Mouse (Mus musculus) kidney, postnatal 25 days (tissue): ENCODE data around the gene Adamts13.

ENCODE experiments used
- DNase-seq, 2 experiments: peaks; one replicate each; pipeline ENCODE4 v3.0.0; 2021; ENCODE audit warnings: mixed read lengths in 2 of 2

Adamts13 gene

DNA sequence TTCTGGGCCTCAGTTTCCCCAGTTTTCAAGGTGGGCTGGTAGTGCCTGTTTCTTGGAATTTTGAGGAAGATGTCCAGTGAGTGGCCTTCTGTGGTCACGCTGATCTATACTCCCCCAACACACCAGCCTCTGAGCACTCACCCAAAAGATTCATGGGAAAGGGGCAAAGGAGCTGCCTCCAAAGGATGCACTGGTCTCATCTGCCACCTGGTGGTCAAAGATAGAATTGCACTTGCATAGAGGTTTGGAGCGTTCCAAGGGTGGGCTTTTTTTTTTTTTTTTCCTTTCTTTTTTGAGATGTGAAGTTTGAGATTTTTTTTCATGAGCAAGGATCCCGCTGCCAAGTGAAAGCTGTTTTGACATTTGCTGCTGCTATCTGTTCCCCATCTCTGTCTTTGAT is 65.4 kb downstream of the Adamts13 start:
- peak; percentile 74 to 90 for DNase-seq

DNA sequence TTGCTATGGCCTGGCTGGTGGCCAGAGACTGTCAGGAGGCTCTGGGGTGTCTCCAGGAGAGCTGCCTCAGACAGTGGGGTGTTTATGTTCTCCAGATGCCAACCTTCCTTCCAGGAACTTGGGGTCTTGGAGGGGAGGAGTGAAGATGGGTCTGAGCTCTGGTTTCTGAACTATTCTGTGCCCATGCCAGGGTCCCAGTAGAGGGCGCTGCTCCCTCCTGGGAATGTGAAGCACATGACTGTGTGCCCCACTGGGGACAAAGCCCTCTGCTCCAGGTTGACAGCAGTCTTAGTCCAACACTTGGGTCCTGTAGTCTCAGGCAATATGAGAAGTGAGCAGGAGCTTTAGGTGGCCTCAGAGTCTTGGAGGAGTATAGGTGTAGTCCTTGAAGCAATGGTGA is 66.1 kb downstream of the Adamts13 start:
- DNase-seq, result peak; percentile 72 to 80

DNA sequence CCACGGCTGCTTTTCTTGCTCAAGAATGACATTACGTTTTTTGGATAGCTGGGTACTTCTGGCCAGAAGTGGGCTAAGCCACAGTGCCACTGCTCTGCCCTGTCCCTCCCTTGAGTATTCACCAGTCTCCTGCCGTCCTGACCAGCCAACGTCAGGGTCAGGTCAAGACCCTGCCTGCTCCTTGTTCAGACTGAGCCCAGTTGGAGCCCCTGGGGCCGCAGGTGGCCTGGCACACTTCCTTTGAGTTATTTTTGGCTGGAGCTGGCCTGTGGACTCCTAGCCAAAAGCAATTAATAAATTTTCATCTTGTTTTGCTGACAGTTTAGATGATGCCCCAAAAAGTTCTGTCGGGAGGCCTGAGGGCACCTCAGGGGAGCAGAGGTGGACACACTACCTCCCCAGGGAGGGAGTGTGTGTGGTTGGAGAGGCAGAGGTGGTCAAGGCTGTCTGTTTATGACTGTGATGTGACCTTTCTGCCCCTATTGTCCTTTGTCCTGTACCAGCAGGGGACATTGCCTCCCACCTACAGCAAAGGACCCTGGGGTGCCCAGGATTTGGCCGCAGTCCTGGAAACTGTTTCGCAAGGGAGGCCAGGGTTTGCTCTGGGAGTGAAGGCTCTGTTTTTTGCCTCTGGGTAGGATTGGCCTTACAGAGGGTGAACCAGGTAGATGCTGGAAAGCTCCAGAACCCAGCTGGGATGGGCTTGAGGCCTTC is 69.1 kb downstream of the Adamts13 start:
- DNase-seq, result peak; percentile 79 to 95

DNA sequence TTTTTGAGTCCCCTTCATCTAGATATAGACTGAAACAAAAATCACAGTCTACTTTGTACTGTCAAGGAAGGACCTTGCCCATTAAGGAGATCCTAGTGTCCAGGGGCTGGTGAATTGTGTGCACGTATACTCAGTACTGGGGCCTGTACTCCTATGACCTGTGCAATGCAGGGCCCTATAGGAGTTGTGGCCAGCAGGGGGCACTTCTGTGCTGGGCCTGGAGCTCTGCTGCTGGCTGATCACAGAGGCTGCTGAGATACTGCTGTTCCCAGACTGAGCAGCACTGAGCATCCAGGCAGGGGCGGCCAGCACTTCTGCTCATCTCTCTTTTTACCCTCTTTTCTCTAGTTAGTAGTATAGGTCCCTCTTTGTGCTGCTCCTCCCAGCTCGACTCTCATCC is 70.2 kb downstream of the Adamts13 start:
- DNase-seq, result peak; percentile 92 to 94

DNA sequence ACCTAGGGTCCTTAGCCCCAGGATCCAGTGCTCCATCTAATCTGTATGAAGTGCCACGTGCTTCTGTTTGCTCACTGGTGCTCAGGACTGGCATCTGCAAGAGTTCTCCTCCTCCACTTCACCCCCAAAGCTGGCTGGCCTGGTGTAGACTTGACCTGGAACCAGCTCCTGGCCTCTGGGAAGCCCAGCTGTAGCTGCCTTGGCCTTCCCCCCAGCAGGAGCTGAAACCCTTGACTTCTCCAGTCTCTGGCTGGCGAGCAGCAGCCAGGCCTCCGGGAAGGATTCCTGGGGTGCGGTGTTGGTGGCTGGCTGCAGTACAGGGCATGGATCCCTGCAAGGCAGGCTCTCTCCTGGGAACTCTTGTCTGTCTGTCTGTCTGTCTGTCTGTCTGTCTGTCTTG is 71.0 kb downstream of the Adamts13 start:
- peak; percentile 23 to 71 for DNase-seq

DNA sequence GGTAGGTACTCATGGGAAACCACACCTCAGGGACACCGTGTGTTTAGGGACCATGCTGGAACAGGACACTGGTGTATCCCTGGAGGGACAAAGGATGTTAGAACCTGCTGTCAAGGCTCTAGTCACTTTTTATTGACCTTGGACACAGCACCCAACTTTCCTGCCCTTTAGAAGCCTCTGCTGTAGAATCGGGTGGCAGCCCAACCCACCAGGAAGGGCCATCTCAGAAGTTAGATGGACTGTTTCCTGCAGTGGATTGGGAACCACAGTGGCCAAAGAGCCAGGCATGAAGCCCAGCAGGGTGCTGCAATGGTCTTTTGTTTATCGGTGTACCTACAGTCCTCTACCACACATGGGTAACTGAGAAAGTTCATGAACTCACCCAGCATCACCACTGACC is 71.4 kb downstream of the Adamts13 start:
- DNase-seq, result peak; percentile 31 to 71

DNA sequence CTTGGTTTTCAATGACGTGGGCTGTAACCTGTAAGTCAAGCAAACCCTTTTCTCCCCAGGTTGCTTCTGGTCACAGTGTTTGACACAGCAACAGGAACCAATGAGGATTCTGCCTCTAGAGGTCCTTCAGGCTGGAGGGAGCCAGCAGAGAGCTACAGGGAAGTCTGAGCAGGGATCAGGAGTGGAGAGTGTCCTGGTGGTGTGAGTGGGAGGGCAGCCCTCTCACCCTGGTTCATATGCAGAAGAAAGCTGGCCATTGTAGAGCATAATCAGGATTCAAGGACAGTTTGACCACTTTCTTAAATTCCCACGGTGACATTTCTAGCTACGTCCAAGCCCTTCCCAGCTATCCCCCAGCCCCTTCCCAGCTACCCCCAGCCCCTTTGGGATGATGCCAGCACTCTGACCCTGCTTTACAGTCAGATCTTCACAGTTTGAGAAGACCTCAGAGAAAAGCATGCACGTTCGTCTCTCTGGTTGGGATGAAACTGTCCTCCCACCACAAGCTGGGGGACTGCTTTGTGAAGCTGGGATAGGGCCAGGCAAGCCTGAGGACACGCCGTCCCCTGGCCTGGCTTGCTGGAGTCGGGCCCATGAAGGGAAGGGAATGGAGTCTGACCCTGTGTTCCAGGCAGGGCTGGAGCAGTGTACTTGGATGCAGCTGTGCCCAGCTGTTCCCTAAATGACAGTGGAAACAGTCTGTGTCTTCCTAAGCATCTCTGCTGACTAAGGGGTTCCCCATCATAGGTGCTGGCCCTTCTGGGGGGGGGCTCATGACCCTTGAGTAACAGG is 73.0 kb downstream of the Adamts13 start:
- DNase-seq, result peak; percentile 78 to 89

DNA sequence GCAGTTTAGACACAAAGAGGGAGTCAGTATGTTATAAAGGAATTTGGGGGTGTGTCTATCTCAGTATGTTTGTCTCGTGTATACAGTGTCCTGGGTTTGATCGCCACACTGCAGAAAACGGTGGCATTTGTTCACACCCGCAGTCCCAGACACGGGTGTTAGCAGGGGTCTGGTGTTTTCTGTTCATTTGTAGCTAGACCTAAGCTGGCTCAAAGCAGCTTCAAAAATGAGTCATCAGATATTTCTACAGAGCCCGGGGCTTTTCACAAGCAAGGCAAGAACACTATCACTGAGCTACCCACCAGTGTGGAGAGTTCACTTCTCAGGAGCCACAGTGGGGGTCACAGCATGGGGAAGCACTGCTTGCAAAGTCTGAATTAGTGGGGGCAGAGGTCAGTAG is 76.2 kb downstream of the Adamts13 start:
- no peak for DNase-seq

DNA sequence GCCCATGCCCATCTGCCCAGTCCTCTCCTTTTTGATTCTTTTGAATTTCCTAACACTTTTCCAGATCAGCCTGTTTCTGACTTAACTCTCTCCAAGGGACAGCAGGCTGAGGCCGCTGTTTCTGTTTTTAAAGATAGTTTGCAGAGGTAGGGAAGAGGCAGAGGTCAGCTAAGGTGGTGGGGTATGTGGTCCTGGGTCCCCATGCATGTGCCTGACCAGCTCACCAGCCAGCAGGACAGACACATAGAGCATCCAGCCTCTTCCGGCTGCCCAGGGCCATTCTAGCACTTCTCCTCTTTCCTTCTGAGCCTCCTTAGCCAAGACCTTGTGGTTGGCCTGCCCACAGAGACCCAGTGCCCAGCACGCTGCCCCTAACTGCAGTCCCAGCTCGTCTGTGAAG is 85.0 kb downstream of the Adamts13 start:
- no peak for DNase-seq

DNA sequence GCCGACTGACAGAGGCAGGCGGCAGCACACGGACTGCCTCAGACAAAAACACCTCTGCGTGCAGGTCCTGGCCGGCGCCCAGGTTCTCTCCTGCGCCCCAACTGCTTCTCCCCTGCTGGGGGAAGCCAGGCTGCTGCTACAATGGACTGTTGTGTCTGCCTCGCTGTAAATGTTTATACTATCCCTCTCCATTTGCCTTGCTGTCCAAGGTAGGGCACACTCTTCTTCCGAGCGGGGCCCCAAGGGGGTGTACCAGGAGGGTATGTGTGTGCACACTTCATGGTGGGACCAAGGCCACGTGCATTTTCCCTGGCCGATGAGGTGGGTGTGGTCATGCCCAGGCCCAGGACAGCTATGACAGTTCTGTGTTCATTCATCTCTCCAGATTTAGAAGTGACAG is 85.5 kb downstream of the Adamts13 start:
- peak in 1 of 2 experiments; percentile 42 for DNase-seq

DNA sequence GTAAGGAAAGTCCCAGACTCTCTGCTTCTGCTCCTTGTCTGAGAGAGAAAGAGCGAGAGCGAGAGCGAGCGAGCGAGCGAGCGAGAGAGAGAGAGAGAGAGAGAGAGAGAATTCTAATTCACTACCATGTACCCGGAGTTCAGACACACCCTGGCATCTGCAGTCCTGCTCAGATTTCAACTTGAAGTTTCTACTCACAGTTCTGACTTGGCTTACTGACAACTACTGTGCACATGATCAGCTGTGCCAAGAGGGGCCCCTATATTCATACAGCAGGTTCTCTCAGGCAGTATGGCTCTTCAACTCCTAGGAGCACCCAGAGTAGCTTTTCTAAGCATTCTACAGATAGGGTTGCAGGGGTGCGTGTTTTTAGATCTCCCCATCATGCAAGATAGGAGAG is 86.0 kb downstream of the Adamts13 start:
- DNase-seq, result no peak
